Mouse (Mus musculus): ENCODE measurements at regions not wholly inside any gene's neighbourhood (a gene's known extent, or its start where the extent isn't known, plus 50 kb on each side); places are given as distances from the start of the nearest gene placed in this dataset.

DNA sequence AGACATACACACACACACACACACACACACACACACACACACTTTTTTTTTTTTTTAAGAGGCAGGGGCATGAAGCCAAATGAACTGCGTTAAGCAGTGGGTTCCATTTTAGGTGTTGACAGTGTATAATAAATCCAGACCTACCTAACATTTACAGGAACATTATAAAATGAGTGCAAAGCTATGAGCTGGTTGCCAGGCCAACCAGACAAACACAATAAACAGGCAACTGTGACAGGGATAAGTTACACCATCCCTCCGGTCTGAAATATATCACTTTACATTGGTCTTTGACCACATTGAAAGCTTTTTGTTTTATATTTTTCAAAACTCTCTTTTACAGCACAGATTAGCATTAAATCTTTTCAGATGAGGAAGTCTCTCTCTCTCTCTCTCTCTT lies 820.2 kb upstream of the Sox9 start:
- Histone ChIP-seq H3K4me2 (ENCODE audit: low read depth) (peak overlapping the region; percentile 75), H3ac (ENCODE audit: control insufficient read depth, insufficient read length) (no peak overlapping the region), H3K4me3 (no peak overlapping the region), H3K36me3 (ENCODE audit: control insufficient read depth, insufficient read depth) (no peaks in the 10 kb centered on the region), H3K79me2 (ENCODE audit: control insufficient read depth, insufficient read depth) (no peaks in the 10 kb centered on the region), H3K27me3 (ENCODE audit: control insufficient read depth, insufficient read depth, insufficient read length) (no peaks in the 10 kb centered on the region)
- TF ChIP-seq CEBPB (IDR thresholded peaks at IDR 0.05; ENCODE audit: insufficient read depth, poor library complexity, severe bottlenecking) (0 out of 2 replicates have a peak, but pooled peaks have one; percentile 2), TCF3 (IDR thresholded peaks at IDR 0.05; ENCODE audit: insufficient read length, low read depth) (no peak), MYOG (IDR thresholded peaks at IDR 0.05; ENCODE audit: control insufficient read depth in 1 of 3, insufficient read depth in 1 of 3, insufficient read length in 2 of 3, low read depth in 2 of 3) (no peak), POLR2A (IDR thresholded peaks at IDR 0.05; ENCODE audit: insufficient read length, low read depth) (no peak)

DNA sequence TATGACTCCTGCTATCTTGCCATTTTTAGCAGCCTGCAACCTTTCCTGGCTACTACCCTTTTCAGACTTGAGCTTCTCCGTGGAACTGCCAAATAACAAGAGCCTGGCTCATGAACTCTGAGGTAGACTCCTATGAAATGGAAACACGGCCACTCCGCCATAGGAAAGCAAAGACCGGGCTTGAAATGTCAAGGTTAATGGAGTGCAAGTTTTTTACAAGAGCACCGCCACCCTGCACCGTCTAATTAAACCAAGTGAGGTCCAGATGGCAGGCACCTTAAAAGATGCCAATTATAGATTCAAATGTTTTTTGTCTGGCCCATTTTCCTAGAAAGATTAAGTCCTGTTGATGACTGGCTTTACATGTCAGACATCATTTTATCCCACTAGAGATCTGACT lies 818.0 kb upstream of the Sox9 start:
- no peak for TF ChIP-seq POLR2AphosphoS2 (IDR thresholded peaks at IDR 0.05; ENCODE audit: insufficient read length, low read depth)
- no peak for TF ChIP-seq MAX (IDR thresholded peaks at IDR 0.05; ENCODE audit: low read depth)
- TF ChIP-seq POLR2A (IDR thresholded peaks at IDR 0.05; ENCODE audit: insufficient read length, low read depth), result no peak
- no peak for TF ChIP-seq USF1 (IDR thresholded peaks at IDR 0.05; ENCODE audit: low read depth)
- no peak for TF ChIP-seq REST (IDR thresholded peaks at IDR 0.05; ENCODE audit: insufficient read depth, insufficient read length)
- TF ChIP-seq TCF12 (IDR thresholded peaks at IDR 0.05; ENCODE audit: insufficient read depth, poor library complexity, severe bottlenecking), result no peak
- no peak for TF ChIP-seq MYOD1 (IDR thresholded peaks at IDR 0.05; ENCODE audit: control insufficient read depth in 1 of 3, insufficient read length in 2 of 3, low read depth in 2 of 3)
- no peak for TF ChIP-seq E2F4 (IDR thresholded peaks at IDR 0.05; ENCODE audit: insufficient read depth)
- no peak for TF ChIP-seq MYOG (IDR thresholded peaks at IDR 0.05; ENCODE audit: control insufficient read depth in 1 of 3, insufficient read depth in 1 of 3, insufficient read length in 2 of 3, low read depth in 2 of 3)
- no peak for TF ChIP-seq SRF (IDR thresholded peaks at IDR 0.05; ENCODE audit: control insufficient read depth, insufficient read length, low read depth)
- TF ChIP-seq CEBPB (IDR thresholded peaks at IDR 0.05; ENCODE audit: insufficient read depth, poor library complexity, severe bottlenecking), result no peak
- TF ChIP-seq TCF3 (IDR thresholded peaks at IDR 0.05; ENCODE audit: insufficient read length, low read depth), result no peak
- Histone ChIP-seq H3K4me2 (ENCODE audit: low read depth) (no peak overlapping the region), H3K4me3 (no peak overlapping the region), H3K79me2 (ENCODE audit: control insufficient read depth, insufficient read depth) (no peaks in the 10 kb centered on the region), H3K27me3 (ENCODE audit: control insufficient read depth, insufficient read depth, insufficient read length) (no peaks in the 10 kb centered on the region), H3K36me3 (ENCODE audit: control insufficient read depth, insufficient read depth) (no peaks in the 10 kb centered on the region), H3ac (ENCODE audit: control insufficient read depth, insufficient read length) (no peak overlapping the region)

DNA sequence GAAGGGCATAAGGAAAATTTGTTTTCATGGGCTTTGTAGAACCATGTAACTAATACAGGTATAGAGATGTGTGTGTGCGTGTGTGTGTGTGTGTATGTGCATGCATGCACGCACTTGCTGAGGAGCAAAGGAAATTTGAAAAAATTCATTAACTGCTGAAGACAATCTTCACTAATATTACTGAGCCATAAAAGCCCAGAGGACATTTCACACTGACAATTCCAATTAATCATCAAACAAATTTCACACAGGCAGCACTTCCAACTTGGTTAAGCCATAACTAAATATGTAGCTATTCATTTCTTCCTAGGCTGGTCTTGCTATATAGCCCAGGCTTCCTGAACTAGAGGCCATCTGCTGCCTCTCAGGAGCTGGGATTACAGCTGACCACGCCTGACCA lies 815.6 kb upstream of the Sox9 start:
- TF ChIP-seq CEBPB (IDR thresholded peaks at IDR 0.05; ENCODE audit: insufficient read depth, poor library complexity, severe bottlenecking) (no peak), MAX (IDR thresholded peaks at IDR 0.05; ENCODE audit: low read depth) (no peak), SRF (IDR thresholded peaks at IDR 0.05; ENCODE audit: control insufficient read depth, insufficient read length, low read depth) (no peak)

DNA sequence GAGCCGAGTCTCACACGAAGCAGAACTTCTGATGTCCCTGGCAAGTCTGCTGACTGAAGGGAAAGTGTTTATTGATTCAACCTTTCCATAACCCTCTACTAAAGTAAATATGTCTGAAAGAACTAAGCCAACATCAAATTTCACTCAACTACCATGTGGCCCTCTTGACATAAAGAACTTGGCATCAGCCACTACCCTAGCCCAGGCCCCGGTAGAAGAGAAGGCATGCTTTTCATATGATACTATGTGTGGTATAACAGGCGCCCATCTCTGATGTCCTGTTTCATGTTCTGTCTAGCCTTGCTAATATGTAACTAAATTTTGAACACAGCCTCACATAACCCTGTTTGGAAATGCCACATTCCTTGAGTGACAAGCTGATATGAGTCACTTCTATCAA lies 811.0 kb upstream of the Sox9 start:
- TF ChIP-seq MYOG (IDR thresholded peaks at IDR 0.05; ENCODE audit: control insufficient read depth in 1 of 3, insufficient read depth in 1 of 3, insufficient read length in 2 of 3, low read depth in 2 of 3) (no peak), TCF3 (IDR thresholded peaks at IDR 0.05; ENCODE audit: insufficient read length, low read depth) (no peak), SRF (IDR thresholded peaks at IDR 0.05; ENCODE audit: control insufficient read depth, insufficient read length, low read depth) (no peak), POLR2AphosphoS2 (IDR thresholded peaks at IDR 0.05; ENCODE audit: insufficient read length, low read depth) (no peak), E2F4 (IDR thresholded peaks at IDR 0.05; ENCODE audit: insufficient read depth) (no peak), POLR2A (IDR thresholded peaks at IDR 0.05; ENCODE audit: insufficient read length, low read depth) (no peak), MAX (IDR thresholded peaks at IDR 0.05; ENCODE audit: low read depth) (no peak), REST (IDR thresholded peaks at IDR 0.05; ENCODE audit: insufficient read depth, insufficient read length) (no peak), TCF12 (IDR thresholded peaks at IDR 0.05; ENCODE audit: insufficient read depth, poor library complexity, severe bottlenecking) (no peak)
- Histone ChIP-seq H3K27me3 (ENCODE audit: control insufficient read depth, insufficient read depth, insufficient read length) (no peaks in the 10 kb centered on the region), H3K4me3 (no peak overlapping the region)

More for the DNA sequence above, 815.6 kb upstream of the Sox9 start:
- no peak overlapping the region for H3K4me3 ChIP-seq
- no peaks in the 10 kb centered on the region for H3K36me3 ChIP-seq (ENCODE audit: control insufficient read depth, insufficient read depth)
- no peaks in the 10 kb centered on the region for H3K27me3 ChIP-seq (ENCODE audit: control insufficient read depth, insufficient read depth, insufficient read length)
- no peak overlapping the region for H3ac ChIP-seq (ENCODE audit: control insufficient read depth, insufficient read length)
- H3K79me2 ChIP-seq (ENCODE audit: control insufficient read depth, insufficient read depth), result no peaks in the 10 kb centered on the region
- no peak overlapping the region for H3K4me2 ChIP-seq (ENCODE audit: low read depth)

DNA sequence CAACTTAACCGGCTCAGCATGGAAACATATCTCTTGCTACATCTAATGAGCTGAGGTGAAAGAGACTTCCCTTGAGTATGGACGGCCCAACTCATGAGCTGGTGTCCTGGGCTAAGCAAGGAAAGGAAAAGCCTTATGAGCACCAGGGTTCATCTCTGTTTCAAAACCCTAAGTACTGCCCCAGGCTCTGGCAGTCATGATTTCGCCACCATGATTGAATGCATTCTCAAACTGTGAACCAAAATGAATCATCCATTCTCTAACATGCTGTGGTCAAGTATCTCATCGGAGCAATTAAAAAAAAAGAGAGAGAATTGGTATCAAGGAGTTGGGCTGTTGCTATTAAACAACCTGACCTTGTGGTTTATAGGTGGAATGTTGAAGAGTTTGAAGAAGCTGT lies 803.4 kb upstream of the Sox9 start:
- Histone ChIP-seq H3K27me3 (ENCODE audit: control insufficient read depth, insufficient read depth, insufficient read length) (no peaks in the 10 kb centered on the region), H3K79me2 (ENCODE audit: control insufficient read depth, insufficient read depth) (no peaks in the 10 kb centered on the region), H3ac (ENCODE audit: control insufficient read depth, insufficient read length) (no peak overlapping the region), H3K4me3 (no peak overlapping the region), H3K4me2 (ENCODE audit: low read depth) (no peak overlapping the region), H3K36me3 (ENCODE audit: control insufficient read depth, insufficient read depth) (no peaks in the 10 kb centered on the region)
- TF ChIP-seq CEBPB (IDR thresholded peaks at IDR 0.05; ENCODE audit: insufficient read depth, poor library complexity, severe bottlenecking) (no peak), E2F4 (IDR thresholded peaks at IDR 0.05; ENCODE audit: insufficient read depth) (no peak), POLR2AphosphoS2 (IDR thresholded peaks at IDR 0.05; ENCODE audit: insufficient read length, low read depth) (no peak)

More for the DNA sequence above, 811.0 kb upstream of the Sox9 start:
- no peak overlapping the region for H3K4me2 ChIP-seq (ENCODE audit: low read depth)
- no peak overlapping the region for H3ac ChIP-seq (ENCODE audit: control insufficient read depth, insufficient read length)
- no peaks in the 10 kb centered on the region for H3K79me2 ChIP-seq (ENCODE audit: control insufficient read depth, insufficient read depth)
- H3K36me3 ChIP-seq (ENCODE audit: control insufficient read depth, insufficient read depth), result no peaks in the 10 kb centered on the region
